Mouse (Mus musculus) cerebellum, adult 11-12 months (tissue): ENCODE data around the gene Sumf1.

ENCODE experiments used
- DNase-seq: peaks from one replicate; pipeline ENCODE4 v3.0.0; 2022

Sumf1 gene

GRCm38 (mm10) chr6:108184847-108185684 lies at the start of gene Sumf1:
Sumf1 (minus strand) TSS chr6:108185582.
- peak; percentile 88 for DNase-seq

GRCm38 (mm10) chr6:108234536-108234935 lies 49.2 kb upstream of the Sumf1 start:
- no peak for DNase-seq

- no peak for DNase-seq
Measured at GRCm38 (mm10) chr6:108233070-108233469, 47.7 kb upstream of the Sumf1 start.

- no peak for DNase-seq
Measured at GRCm38 (mm10) chr6:108231892-108232710, 46.7 kb upstream of the Sumf1 start.

DNA sequence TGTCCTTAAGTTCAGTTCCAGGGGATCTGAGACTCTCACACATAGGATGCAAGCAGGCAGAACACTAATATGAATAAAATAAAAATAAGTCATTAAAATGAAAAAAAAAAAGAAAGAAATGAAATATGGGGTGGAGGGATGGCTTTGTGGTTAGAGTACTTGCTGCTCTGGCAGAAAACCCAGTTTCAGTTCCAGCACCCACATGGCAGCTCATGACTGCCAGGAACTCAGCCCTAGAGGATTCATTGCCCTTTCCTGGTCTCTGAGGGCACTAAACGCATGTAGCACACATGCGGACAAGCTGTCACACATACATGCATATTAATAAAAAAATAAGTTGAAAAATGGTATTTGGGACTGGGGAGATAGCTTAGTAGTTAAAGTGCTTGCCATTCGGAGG lies 45.2 kb upstream of the Sumf1 start:
- no peak for DNase-seq

DNA sequence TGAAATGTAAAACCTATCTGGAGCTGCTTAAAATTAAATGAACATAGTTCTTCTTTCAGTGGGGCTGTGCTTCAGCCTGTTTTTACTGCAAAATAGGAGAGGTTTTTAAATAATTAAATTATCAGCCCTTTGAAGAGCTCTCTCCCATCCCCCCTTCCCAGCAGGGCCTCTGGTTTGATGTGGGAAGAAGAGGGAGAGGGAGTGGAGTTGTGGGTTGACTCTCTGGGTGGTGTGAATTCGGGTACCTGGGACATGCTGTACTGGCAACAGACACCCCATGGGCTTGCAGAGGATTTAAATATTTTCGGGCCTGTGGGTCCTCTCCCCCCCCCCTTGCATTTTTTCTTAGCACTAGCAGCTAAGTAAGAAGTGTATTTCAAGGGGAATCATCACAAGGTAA lies 43.2 kb upstream of the Sumf1 start:
- no peak for DNase-seq

- no peak for DNase-seq
Measured at GRCm38 (mm10) chr6:108228048-108228447, 42.7 kb upstream of the Sumf1 start.

DNA sequence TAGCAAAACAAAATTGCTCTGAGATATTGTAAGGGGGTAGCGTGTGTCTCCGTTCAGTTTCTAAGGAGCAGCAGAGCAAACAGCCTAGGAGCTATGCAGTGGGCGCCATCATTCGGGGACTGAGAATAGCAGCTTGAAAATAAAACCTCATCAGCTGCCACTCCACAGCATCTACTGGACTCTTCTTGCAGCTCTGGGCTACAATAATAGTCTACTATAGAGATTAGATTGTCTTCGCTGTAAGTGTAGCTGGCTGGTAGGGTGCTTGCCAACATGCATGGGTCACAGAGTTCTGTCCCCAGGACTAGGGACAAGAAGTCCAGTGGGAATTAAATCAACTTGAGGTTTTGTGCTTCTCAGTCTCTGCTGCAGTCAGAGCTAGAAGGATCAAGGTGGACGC lies 42.1 kb upstream of the Sumf1 start:
- no peak for DNase-seq

DNA sequence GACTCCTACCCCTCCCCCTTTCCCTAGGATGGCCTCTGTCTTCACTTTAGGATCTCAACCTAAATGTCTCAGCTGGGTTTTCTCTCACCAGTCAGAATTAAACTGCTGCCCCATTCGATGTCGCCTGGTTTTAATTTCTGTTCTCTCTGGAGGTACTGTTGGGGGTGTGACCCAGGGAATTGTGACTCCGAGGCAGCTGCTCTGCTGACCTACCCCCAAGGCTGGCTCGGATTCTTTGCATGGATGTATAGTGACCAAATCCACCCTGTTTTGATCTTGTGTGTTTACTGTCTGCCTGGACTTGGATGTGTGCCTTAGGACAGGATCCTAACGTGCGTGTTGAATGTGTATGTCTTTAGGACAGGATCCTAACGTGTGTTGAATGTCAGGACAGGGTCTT lies 40.8 kb upstream of the Sumf1 start:
- no peak for DNase-seq

DNA sequence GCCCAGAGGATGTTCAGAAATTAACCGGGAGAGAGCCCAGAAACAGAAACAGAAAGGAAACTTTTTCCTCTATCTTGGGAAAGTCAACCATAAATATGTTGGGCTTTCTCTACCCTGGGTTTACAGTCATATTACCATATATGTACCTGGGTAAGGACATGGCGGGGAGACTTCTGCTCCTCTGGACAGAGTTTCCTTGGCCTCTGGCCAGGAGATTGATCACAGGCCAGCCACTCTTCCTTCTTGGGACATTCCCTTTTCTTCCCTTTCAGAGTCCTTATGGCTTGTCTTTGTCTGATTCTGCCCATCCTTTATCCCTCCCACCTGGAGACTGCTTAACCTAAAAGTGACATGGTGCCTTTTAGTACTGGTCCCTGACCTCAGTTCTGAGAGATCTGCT lies 39.6 kb upstream of the Sumf1 start:
- DNase-seq = no peak

- no peak for DNase-seq
Measured at GRCm38 (mm10) chr6:108224361-108224760, 39.0 kb upstream of the Sumf1 start.

DNA sequence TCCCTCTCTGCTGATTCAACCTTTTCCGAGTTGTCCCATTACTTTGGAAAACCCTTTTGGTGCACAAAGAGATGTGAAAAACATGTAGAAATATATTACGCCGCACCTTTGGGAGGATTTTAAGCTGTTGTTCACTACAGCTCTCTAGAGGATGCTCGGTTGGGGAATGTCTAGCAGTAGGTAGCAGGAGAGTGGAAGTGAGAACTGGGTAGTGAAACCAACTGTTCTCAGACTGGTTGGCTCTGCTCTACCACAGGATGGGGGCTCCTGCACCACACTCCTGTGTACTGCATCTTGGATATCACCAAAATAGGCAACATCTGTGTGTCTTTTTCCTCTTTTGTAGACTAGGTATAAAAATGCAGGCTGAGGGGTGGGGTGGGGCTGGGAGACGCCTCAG lies 37.5 kb upstream of the Sumf1 start:
- no peak for DNase-seq

DNA sequence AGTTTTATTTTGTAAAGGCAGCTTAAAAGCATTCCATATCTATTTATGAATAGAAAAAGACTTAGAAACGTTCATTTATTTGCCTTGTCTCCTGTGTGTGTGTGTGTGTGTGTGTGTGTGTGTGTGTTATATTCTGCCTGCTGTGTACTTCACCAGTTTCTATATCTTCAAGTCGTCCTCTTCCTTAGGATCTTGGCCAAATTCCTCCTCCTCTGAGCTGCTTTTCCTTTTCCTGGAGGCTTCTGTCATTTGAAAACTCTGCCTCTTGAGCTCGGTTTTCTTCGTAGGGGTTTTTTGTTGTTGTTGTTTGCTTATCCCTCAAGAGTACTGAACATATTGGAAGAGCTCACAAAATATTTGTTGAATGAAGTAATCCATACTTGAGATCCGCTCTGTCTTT lies 37.1 kb upstream of the Sumf1 start:
- DNase-seq = no peak

GRCm38 (mm10) chr6:108217987-108218386 lies 32.6 kb upstream of the Sumf1 start:
- no peak for DNase-seq

- DNase-seq = no peak
Measured at GRCm38 (mm10) chr6:108216832-108217231, 31.4 kb upstream of the Sumf1 start.

GRCm38 (mm10) chr6:108216091-108216490 lies 30.7 kb upstream of the Sumf1 start:
- DNase-seq = no peak

GRCm38 (mm10) chr6:108214294-108214925 lies 29.0 kb upstream of the Sumf1 start:
- no peak for DNase-seq

DNA sequence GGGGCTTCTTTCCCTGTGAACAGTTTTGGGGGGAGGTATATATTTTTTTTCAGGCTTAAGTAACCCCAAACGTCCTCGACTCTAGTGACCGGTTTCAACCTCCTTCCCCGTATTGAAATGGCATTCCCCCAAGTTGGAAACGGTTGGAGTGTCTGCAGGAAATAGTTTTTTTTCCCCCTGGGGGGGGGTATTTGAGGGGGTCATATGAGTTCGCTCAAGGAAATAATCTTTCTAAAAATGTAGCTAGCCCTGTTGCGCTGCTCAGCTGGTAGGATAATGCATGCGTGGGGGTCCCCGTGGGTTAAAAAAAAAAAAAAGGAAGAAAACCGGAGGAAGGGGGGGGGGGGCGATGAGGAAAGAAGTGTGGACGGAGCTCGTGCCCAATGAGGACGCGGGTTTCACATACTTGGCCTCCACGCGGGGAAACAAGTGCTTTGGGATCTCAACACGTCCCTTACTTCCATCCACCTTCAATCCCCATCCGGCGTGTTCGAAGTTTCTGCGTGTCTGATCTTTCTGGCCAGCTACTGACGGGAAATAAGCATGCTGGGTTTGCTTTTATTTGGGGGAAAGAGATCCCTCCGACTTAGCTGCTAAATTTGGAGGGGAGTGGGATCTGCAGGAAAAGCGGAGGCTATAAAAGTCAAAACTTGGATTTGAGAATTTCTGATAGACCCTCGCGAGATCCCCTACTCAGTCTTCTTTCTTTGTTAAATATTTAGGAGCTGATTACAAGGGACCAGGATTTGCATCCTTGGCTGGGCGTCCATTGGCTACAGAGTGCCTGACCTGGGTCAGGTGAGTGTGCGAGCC lies 28.3 kb upstream of the Sumf1 start:
- peak; percentile 37 for DNase-seq

DNA sequence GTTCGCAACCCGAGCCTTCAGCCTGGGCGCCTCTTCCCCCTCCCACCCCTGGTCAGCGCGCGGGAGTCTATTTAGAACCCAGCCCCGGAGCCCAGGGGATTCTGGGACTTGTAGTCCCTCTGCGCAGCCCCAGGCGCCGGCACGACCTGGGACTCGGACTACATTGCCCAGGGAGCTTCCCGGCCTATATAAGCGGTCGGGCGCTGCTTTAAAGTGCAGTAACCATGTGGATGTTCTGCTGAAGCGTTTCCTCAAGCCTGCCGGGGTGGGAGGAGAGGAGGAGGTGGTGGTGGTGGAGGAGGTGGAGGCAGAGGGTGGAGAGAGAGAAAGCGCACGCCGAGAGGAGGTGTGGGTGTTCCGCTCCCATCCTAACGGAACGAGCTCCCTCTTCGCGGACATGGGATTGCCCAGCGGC lies 27.5 kb upstream of the Sumf1 start, which contains the start of gene Itpr1:
TSS of gene Itpr1 (plus strand) at position 216 of the 415 bp plus-strand sequence.
- DNase-seq = peak; percentile 98

GRCm38 (mm10) chr6:108211896-108212880 lies 26.8 kb upstream of the Sumf1 start:
- DNase-seq = peak; percentile 43

- no peak for DNase-seq
Measured at GRCm38 (mm10) chr6:108206914-108207566, 21.7 kb upstream of the Sumf1 start.
